Mouse (Mus musculus) forelimb bud, embryonic 11.5 days (tissue): ENCODE results near the gene Gm16181.

ENCODE experiments used
- DNase-seq: peaks from one replicate; pipeline ENCODE4 v3.0.0-alpha.2; 2012; ENCODE audit warnings: low read depth, low spot score

The Gm16181 gene

GRCm38 (mm10) chr17:35249451-35250197 is 29.0 kb downstream of the Gm16181 start:
- DNase-seq = no peak

- no peak for DNase-seq
These were observed 29.9 kb downstream of the Gm16181 start for GRCm38 (mm10) chr17:35250348-35251120.

GRCm38 (mm10) chr17:35251162-35251719 is 30.6 kb downstream of the Gm16181 start:
- DNase-seq = no peak

GRCm38 (mm10) chr17:35251981-35252380 is 31.3 kb downstream of the Gm16181 start:
- no peak for DNase-seq

GRCm38 (mm10) chr17:35252619-35253292 is 32.1 kb downstream of the Gm16181 start:
- DNase-seq = no peak

GRCm38 (mm10) chr17:35253293-35254093 is 32.9 kb downstream of the Gm16181 start:
- DNase-seq = no peak

GRCm38 (mm10) chr17:35254241-35255098 is 33.8 kb downstream of the Gm16181 start:
- DNase-seq = peak; percentile 58

GRCm38 (mm10) chr17:35255301-35255700 is 34.7 kb downstream of the Gm16181 start:
- DNase-seq = no peak

- no peak for DNase-seq
These were observed 35.1 kb downstream of the Gm16181 start for GRCm38 (mm10) chr17:35255704-35256103.

GRCm38 (mm10) chr17:35257378-35257777 is 36.7 kb downstream of the Gm16181 start:
- no peak for DNase-seq

GRCm38 (mm10) chr17:35257824-35258491 is 37.3 kb downstream of the Gm16181 start:
- peak; percentile 90 for DNase-seq

- no peak for DNase-seq
These were observed 38.2 kb downstream of the Gm16181 start for GRCm38 (mm10) chr17:35258492-35259478.

- DNase-seq = no peak
These were observed 39.0 kb downstream of the Gm16181 start for GRCm38 (mm10) chr17:35259621-35260020.

- no peak for DNase-seq
These were observed 41.0 kb downstream of the Gm16181 start for GRCm38 (mm10) chr17:35261651-35262050.

- peak; percentile 91 for DNase-seq
These were observed 42.3 kb downstream of the Gm16181 start, which contains the start of gene H2-D1 for GRCm38 (mm10) chr17:35262664-35263522. H2-D1 (plus strand) TSS chr17:35262730.

GRCm38 (mm10) chr17:35263523-35263883 is 42.9 kb downstream of the Gm16181 start:
- no peak for DNase-seq

GRCm38 (mm10) chr17:35267399-35268086 is 46.9 kb downstream of the Gm16181 start:
- DNase-seq = no peak
